Mouse (Mus musculus): Measurements from ENCODE around the gene Gm44503. TPM values are rescaled to one million over a fixed set of nuclear protein-coding genes. Genes with fewer than 3 reads are reported as not detected.

Gm44503 gene
- polyA plus RNA-seq, 1 experiment from 2014 or later = not detected

DNA sequence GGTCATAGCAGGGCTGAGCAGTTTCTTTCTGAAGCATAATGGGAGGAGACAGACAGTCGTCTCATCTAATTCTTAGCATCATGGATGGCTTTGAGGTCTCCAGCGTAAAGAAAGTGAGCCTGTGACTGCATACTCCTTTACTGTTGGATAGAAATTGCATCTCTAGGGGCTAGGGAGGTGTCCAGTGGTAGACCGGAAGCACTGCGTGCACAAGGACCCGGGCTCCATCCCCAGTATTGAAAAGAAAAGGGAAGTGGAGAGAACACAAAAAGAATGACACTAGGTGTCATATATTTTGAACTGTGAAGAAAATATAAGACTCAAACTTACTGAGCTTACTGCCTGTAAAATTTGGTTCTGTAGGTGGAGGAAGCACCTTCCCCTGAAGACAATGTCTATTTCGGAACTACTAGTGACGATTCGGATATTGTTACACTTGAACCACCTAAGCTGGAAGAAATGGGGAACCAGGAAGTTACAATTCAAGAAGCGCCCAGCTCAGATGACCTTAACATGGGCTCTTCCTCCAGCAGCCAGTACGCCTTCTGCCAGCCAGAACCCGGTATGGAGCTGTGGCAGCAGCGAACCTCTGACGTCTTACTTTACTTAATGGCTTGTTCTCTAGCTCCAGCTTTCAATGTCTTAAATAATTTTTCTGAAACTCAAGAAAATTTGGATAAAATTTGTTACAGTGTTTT is 42.8 kb downstream of the Gm44503 start:
- Histone ChIP-seq H3K4me2 (no peak overlapping the region), H3K27me3 (ENCODE audit: control insufficient read depth, insufficient read depth, low read length) (no peaks in the 10 kb centered on the region), H3K4me1 (ENCODE audit: control insufficient read depth, insufficient read depth, low read length) (no peaks in the 10 kb centered on the region), H3K9me3 (replicated peaks; ENCODE audit: control insufficient read depth, low read length) (no peaks in the 10 kb centered on the region), H3K36me3 (ENCODE audit: control insufficient read depth, insufficient read depth, low read length) (peaks cover 4% of the 10 kb centered on the region; the same call in 1 of the 2 replicates), H3K9ac (ENCODE audit: low read depth, low read length) (no peak overlapping the region), H3K4me3 (ENCODE audit: low read depth, low read length) (no peak overlapping the region), H3K27ac (ENCODE audit: low read depth, low read length) (no peak overlapping the region)
- no peak for ATAC-seq (replicated peaks; ENCODE audit: insufficient number of reproducible peaks, low FRiP score, low TSS enrichment)
- 85% methylated on average over 13 of the region's 13 CpGs for WGBS (ENCODE audit: insufficient replicate concordance)

DNA sequence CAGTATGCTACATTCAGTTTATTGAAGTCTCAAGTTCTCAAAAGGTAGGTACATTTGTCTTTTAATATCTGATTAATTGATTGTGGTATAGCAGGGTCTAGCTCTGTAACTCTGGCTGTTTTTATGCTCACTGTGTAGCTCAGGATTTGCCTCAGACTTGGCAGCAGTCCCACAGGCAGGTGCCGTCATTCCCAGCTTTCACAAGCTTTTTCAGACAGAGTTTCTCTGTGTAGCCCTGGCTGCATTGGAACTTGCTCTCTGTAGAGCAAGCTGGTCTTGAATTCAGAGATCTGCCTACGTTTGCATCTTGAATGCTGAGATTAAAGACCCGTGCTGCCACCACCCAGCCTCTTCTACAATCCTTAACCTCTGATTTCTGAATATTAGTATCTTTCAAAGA is 43.5 kb downstream of the Gm44503 start:
- ATAC-seq (replicated peaks; ENCODE audit: insufficient number of reproducible peaks, low FRiP score, low TSS enrichment) = no peak
- no peak overlapping the region for H3K27ac ChIP-seq (ENCODE audit: low read depth, low read length)
- no peaks in the 10 kb centered on the region for H3K9me3 ChIP-seq (replicated peaks; ENCODE audit: control insufficient read depth, low read length)
- H3K27me3 ChIP-seq (ENCODE audit: control insufficient read depth, insufficient read depth, low read length) = no peaks in the 10 kb centered on the region
- H3K36me3 ChIP-seq (ENCODE audit: control insufficient read depth, insufficient read depth, low read length) = peaks cover 4% of the 10 kb centered on the region; the same call in 1 of the 2 replicates
- 70% methylated on average over 3 of the region's 3 CpGs for WGBS (ENCODE audit: insufficient replicate concordance)
- no peak overlapping the region for H3K4me3 ChIP-seq (ENCODE audit: low read depth, low read length)
- no peak overlapping the region for H3K9ac ChIP-seq (ENCODE audit: low read depth, low read length)
- no peaks in the 10 kb centered on the region for H3K4me1 ChIP-seq (ENCODE audit: control insufficient read depth, insufficient read depth, low read length)
- H3K4me2 ChIP-seq = no peak overlapping the region

DNA sequence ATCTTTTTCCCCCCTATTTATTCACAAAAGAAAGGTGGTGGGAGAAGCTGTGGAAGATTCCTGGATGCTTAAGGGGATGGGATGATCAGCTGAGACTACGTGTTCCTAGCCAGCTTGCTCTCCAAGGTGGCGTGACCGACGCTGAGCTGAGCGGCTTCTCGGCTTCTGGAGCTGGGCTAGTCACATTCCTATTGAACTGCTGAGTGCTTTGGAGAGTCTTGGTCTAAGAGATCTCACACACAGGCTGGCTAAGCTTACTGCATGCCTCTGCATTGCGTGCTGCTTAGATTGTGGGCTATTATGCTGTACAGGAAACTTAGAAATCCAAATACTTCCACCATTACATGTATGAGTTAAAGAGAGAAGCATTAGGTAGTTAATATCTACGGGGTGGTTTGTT is 45.4 kb downstream of the Gm44503 start:
- 80% methylated on average over 8 of the region's 8 CpGs for WGBS (ENCODE audit: insufficient replicate concordance)
- no peak for ATAC-seq (replicated peaks; ENCODE audit: insufficient number of reproducible peaks, low FRiP score, low TSS enrichment)
- Histone ChIP-seq H3K9ac (ENCODE audit: low read depth, low read length) (no peak overlapping the region), H3K9me3 (replicated peaks; ENCODE audit: control insufficient read depth, low read length) (no peaks in the 10 kb centered on the region), H3K36me3 (ENCODE audit: control insufficient read depth, insufficient read depth, low read length) (peaks cover 4% of the 10 kb centered on the region; the same call in 1 of the 2 replicates), H3K4me1 (ENCODE audit: control insufficient read depth, insufficient read depth, low read length) (no peaks in the 10 kb centered on the region), H3K27ac (ENCODE audit: low read depth, low read length) (no peak overlapping the region), H3K27me3 (ENCODE audit: control insufficient read depth, insufficient read depth, low read length) (no peaks in the 10 kb centered on the region), H3K4me3 (ENCODE audit: low read depth, low read length) (no peak overlapping the region), H3K4me2 (no peak overlapping the region)

DNA sequence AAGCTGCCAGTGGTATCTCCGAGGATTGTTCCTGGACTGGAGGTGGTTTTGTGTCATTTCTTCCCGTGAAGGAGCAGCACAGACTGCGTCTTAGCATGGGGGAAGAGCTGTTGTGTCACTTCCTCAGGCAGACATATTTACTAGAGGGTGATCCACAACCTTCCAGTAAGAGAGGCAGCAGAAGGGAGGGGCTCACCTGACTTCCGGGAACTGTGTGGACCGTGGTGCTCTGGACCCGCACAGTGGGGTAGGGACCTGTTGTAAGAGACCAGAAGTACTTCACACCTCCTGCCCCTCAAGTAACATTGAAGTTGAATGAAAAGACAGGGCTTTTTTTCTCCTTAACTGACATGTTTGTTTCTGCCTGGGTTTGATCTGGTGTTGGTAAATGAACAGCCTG is 46.5 kb downstream of the Gm44503 start:
- WGBS (ENCODE audit: insufficient replicate concordance) = 77% methylated on average over 6 of the region's 6 CpGs
- H3K4me1 ChIP-seq (ENCODE audit: control insufficient read depth, insufficient read depth, low read length) = no peaks in the 10 kb centered on the region
- no peak overlapping the region for H3K4me2 ChIP-seq
- H3K27ac ChIP-seq (ENCODE audit: low read depth, low read length) = no peak overlapping the region
- no peaks in the 10 kb centered on the region for H3K27me3 ChIP-seq (ENCODE audit: control insufficient read depth, insufficient read depth, low read length)
- peaks cover 4% of the 10 kb centered on the region; the same call in 1 of the 2 replicates for H3K36me3 ChIP-seq (ENCODE audit: control insufficient read depth, insufficient read depth, low read length)
- no peak overlapping the region for H3K4me3 ChIP-seq (ENCODE audit: low read depth, low read length)
- no peak for ATAC-seq (replicated peaks; ENCODE audit: insufficient number of reproducible peaks, low FRiP score, low TSS enrichment)
- H3K9me3 ChIP-seq (replicated peaks; ENCODE audit: control insufficient read depth, low read length) = no peaks in the 10 kb centered on the region
- no peak overlapping the region for H3K9ac ChIP-seq (ENCODE audit: low read depth, low read length)

DNA sequence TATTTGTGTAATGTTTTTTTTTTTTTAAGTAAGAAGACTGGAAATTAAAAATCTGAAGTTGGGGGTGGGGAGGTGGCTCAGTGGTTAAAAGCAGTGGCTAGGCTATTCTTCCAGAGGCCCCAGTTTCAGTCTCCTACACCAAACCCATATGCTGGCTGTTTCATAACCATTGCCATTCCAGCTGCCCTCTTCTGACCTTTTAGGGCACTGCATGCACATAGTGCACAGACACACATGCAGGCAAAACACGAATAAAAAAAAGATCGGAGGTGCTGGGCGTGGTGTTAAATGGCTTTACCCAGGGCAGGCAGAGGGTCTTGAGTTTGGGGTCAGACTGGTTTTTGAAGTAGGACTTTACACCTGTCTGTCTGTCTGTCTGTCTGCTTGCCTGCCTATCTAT is 47.5 kb downstream of the Gm44503 start:
- Histone ChIP-seq H3K27ac (ENCODE audit: low read depth, low read length) (no peak overlapping the region), H3K4me1 (ENCODE audit: control insufficient read depth, insufficient read depth, low read length) (no peaks in the 10 kb centered on the region), H3K27me3 (ENCODE audit: control insufficient read depth, insufficient read depth, low read length) (no peaks in the 10 kb centered on the region), H3K9ac (ENCODE audit: low read depth, low read length) (no peak overlapping the region), H3K9me3 (replicated peaks; ENCODE audit: control insufficient read depth, low read length) (no peaks in the 10 kb centered on the region), H3K4me3 (ENCODE audit: low read depth, low read length) (no peak overlapping the region), H3K36me3 (ENCODE audit: control insufficient read depth, insufficient read depth, low read length) (peaks cover 4% of the 10 kb centered on the region; the same call in 1 of the 2 replicates), H3K4me2 (no peak overlapping the region)
- ATAC-seq (replicated peaks; ENCODE audit: insufficient number of reproducible peaks, low FRiP score, low TSS enrichment) = no peak
- 94% methylated on average over 3 of the region's 3 CpGs for WGBS (ENCODE audit: insufficient replicate concordance)

DNA sequence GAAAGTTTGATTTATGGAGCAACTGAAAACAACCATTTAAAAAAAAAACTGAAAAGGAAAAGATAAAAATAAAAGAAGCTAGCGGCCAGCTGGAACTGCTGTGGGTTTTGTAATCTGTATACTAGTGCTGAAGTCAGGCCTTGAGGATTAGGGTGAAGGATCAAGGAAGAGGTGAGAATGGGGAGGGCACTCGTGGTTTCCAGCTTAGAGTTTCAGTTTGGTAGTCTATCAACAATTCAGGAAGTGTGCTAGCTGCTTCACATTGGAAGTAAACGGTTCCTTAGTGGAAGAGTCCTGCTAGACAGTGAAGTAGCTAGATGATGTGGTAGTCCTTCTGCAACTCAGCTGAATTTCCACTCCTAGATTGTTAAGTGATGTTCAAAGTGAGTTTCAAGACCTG is 49.7 kb downstream of the Gm44503 start:
- no peak overlapping the region for H3K9ac ChIP-seq (ENCODE audit: low read depth, low read length)
- H3K4me1 ChIP-seq (ENCODE audit: control insufficient read depth, insufficient read depth, low read length) = no peaks in the 10 kb centered on the region
- ATAC-seq (replicated peaks; ENCODE audit: insufficient number of reproducible peaks, low FRiP score, low TSS enrichment) = no peak
- H3K36me3 ChIP-seq (ENCODE audit: control insufficient read depth, insufficient read depth, low read length) = peaks cover 4% of the 10 kb centered on the region
- H3K27ac ChIP-seq (ENCODE audit: low read depth, low read length) = no peak overlapping the region
- no peaks in the 10 kb centered on the region for H3K9me3 ChIP-seq (replicated peaks; ENCODE audit: control insufficient read depth, low read length)
- no peak overlapping the region for H3K4me3 ChIP-seq (ENCODE audit: low read depth, low read length)
- H3K27me3 ChIP-seq (ENCODE audit: control insufficient read depth, insufficient read depth, low read length) = no peaks in the 10 kb centered on the region
- WGBS (ENCODE audit: insufficient replicate concordance) = 60% methylated on average over 3 of the region's 3 CpGs
- H3K4me2 ChIP-seq = no peak overlapping the region

DNA sequence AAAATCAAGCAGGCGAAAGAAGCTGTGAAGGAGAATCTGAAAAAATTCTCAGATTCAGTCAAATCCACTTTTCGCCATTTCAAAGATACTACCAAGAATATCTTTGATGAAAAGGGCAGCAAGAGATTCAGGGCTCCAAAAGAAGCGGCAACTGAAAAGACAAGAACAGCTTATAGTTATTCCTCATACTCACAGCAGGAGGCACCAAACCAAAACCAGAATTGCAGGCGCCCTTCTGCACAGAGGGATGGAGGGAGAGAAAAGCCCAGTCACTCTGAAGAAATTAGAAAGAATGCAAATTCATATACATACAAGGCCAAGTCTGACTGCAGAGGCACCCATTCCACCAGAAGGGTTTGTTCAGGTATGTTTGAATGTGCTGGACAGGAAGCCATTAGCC is 54.0 kb downstream of the Gm44503 start:
- Histone ChIP-seq H3K4me1 (ENCODE audit: control insufficient read depth, insufficient read depth, low read length) (no peaks in the 10 kb centered on the region), H3K36me3 (ENCODE audit: control insufficient read depth, insufficient read depth, low read length) (peaks cover 5% of the 10 kb centered on the region; the same call in 1 of the 2 replicates), H3K4me3 (ENCODE audit: low read depth, low read length) (no peak overlapping the region), H3K9me3 (replicated peaks; ENCODE audit: control insufficient read depth, low read length) (no peaks in the 10 kb centered on the region), H3K27ac (ENCODE audit: low read depth, low read length) (no peak overlapping the region), H3K9ac (ENCODE audit: low read depth, low read length) (no peak overlapping the region), H3K4me2 (no peak overlapping the region), H3K27me3 (ENCODE audit: control insufficient read depth, insufficient read depth, low read length) (no peaks in the 10 kb centered on the region)
- 81% methylated on average over 4 of the region's 4 CpGs for WGBS (ENCODE audit: insufficient replicate concordance)
- no peak for ATAC-seq (replicated peaks; ENCODE audit: insufficient number of reproducible peaks, low FRiP score, low TSS enrichment)

DNA sequence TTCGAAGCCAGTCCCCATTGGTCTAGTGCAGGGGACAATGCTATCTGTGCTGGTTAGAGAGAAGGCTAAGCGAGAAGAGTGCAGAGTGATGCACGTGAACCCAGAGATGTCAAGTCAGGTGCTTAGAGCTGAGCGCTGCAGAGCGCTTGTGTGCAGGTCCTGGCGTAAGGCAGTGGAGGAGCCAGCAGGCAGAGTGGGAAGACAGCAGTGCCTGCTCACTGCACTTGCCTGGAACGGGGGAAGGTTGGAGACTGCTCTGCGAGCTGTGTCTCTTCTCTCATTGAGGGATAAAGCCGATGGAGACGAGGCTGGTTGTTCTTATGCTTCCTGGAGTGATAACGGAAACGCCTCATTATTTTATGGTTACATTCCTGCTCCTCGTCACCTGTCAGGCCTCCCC is 56.1 kb downstream of the Gm44503 start:
- Histone ChIP-seq H3K4me2 (no peak overlapping the region), H3K27me3 (ENCODE audit: control insufficient read depth, insufficient read depth, low read length) (no peaks in the 10 kb centered on the region), H3K36me3 (ENCODE audit: control insufficient read depth, insufficient read depth, low read length) (peaks cover 5% of the 10 kb centered on the region; the same call in 1 of the 2 replicates), H3K9me3 (replicated peaks; ENCODE audit: control insufficient read depth, low read length) (no peaks in the 10 kb centered on the region), H3K9ac (ENCODE audit: low read depth, low read length) (no peak overlapping the region), H3K27ac (ENCODE audit: low read depth, low read length) (no peak overlapping the region), H3K4me3 (ENCODE audit: low read depth, low read length) (no peak overlapping the region), H3K4me1 (ENCODE audit: control insufficient read depth, insufficient read depth, low read length) (no peaks in the 10 kb centered on the region)
- 69% methylated on average over 13 of the region's 13 CpGs for WGBS (ENCODE audit: insufficient replicate concordance)
- ATAC-seq (replicated peaks; ENCODE audit: insufficient number of reproducible peaks, low FRiP score, low TSS enrichment) = no peak

DNA sequence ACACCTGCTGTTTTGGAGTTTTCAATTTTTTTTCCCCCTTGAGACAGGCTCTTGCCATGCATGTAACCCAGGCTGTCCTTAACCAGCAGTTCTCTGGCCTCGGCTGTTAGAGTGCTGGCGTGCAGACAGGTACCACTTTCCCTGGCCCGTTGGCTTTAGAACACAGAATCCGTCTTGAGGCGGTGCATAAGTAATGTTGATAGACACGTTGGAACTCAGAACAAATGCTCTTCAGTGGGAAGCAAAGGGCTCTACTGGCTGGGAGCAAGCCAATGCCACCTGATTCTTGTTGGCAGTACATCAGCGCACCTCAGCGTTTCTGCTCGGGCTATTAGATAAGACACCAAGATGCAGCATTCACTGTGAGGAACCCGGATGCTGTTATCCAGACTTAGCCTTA is 61.2 kb downstream of the Gm44503 start:
- Histone ChIP-seq H3K4me1 (ENCODE audit: control insufficient read depth, insufficient read depth, low read length) (no peaks in the 10 kb centered on the region), H3K9ac (ENCODE audit: low read depth, low read length) (no peak overlapping the region), H3K4me3 (ENCODE audit: low read depth, low read length) (no peak overlapping the region), H3K27me3 (ENCODE audit: control insufficient read depth, insufficient read depth, low read length) (no peaks in the 10 kb centered on the region), H3K27ac (ENCODE audit: low read depth, low read length) (no peak overlapping the region), H3K4me2 (no peak overlapping the region), H3K9me3 (replicated peaks; ENCODE audit: control insufficient read depth, low read length) (no peaks in the 10 kb centered on the region), H3K36me3 (ENCODE audit: control insufficient read depth, insufficient read depth, low read length) (peaks cover 11% of the 10 kb centered on the region; the same call in 1 of the 2 replicates)
- ATAC-seq (replicated peaks; ENCODE audit: insufficient number of reproducible peaks, low FRiP score, low TSS enrichment) = no peak
- 87% methylated on average over 10 of the region's 10 CpGs for WGBS (ENCODE audit: insufficient replicate concordance)

All from heart, embryonic 11.5 days (tissue).